Mouse (Mus musculus) megakaryocyte progenitor cell, adult 5-6 weeks (primary cell): ENCODE measurements at regions not wholly inside any gene's neighbourhood (a gene's known extent, or its start where the extent isn't known, plus 50 kb on each side); places are given as distances from the start of the nearest gene placed in this dataset.
A peak's percentile ranks its signal among the peaks of the same experiment; 100 is the strongest.

Source experiments
- ATAC-seq: replicated peaks from 2 replicates; pipeline ENCODE4 v1.8.0; 2016; ENCODE audit warnings: mild to moderate bottlenecking, moderate TSS enrichment, inconsistent platforms; ENCODE audit not compliant: poor library complexity

GRCm38 (mm10) chr1:98268853-98269252 lies 152.1 kb upstream of the Slco6d1 start:
- ATAC-seq, result no peak

- no peak for ATAC-seq
These were observed 150.7 kb upstream of the Slco6d1 start for GRCm38 (mm10) chr1:98270212-98270611.

DNA sequence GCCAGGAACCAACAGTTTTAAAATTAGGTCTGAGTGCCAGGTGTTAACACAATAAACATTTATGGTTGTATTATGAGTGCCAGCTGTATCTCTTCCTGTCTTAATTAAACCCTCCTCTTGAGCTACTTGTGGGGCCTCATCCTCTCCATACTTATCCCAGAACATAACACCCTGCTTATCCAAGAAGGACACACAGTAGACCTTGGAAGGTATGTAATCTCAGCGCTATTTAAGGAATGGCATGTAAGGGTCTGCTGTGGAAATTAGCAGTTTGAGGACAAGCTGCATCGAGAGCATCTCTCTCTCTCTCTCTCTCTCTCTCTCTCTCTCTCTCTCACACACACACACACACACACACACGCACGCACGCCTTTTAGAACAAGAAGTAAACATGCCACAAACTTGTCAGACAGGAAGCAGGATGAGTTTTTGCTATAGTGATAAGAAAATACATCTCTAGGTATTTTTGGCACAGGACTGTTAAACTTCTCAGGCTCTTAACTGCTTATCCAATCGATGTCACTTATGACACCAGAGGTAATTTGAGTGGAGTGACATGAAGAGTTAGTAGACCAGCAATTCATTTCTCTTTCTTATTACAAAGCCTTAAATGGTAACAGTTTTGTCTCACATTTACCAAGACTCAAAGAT lies 146.8 kb upstream of the Slco6d1 start:
- ATAC-seq, result no peak

DNA sequence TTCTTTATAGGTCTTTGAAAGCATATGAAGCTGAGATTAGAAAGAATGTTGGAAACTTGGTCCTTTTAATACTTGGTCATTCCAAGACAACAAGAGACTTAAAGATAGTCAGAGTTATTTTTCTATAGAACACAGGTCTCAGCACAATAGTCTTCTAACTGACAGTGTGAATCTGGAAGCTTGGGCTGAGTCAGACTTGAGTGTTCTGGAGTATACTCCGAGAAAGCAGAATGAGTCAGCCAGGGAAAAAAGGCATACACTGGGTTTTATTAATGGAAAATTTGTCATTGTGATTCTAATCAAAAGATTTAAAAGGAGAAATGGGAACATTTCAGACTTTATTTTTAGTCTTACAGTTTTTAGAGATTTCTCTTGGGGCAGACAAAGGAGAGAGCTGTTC lies 145.4 kb upstream of the Slco6d1 start:
- no peak for ATAC-seq

DNA sequence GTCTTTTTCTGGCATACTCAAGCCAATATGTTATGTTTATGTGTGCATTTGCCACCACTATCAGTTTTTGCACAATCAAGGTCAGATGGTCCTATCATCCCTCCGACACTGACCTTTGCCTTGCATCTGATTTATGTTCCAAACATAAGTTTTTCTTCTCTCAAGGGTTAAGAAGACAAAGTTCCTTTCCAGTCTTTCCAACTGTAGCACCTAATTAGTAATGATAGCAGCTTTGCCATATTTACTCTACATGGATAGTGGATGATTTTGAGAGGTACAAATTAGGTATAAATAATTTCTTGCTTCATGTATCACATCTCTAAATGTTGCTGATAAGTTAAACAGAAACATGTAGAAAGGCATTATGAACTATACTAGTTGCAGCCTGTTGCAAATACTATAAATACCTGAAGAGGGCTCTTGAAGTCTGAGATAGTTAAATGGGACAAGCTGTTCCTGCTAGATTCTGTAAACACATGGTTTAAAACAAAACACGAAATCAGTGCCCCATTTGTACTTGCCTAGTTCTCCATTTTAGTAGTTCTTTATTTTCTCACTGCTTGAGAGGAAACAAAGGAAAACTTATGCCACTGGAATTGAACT lies 141.4 kb upstream of the Slco6d1 start:
- no peak for ATAC-seq

DNA sequence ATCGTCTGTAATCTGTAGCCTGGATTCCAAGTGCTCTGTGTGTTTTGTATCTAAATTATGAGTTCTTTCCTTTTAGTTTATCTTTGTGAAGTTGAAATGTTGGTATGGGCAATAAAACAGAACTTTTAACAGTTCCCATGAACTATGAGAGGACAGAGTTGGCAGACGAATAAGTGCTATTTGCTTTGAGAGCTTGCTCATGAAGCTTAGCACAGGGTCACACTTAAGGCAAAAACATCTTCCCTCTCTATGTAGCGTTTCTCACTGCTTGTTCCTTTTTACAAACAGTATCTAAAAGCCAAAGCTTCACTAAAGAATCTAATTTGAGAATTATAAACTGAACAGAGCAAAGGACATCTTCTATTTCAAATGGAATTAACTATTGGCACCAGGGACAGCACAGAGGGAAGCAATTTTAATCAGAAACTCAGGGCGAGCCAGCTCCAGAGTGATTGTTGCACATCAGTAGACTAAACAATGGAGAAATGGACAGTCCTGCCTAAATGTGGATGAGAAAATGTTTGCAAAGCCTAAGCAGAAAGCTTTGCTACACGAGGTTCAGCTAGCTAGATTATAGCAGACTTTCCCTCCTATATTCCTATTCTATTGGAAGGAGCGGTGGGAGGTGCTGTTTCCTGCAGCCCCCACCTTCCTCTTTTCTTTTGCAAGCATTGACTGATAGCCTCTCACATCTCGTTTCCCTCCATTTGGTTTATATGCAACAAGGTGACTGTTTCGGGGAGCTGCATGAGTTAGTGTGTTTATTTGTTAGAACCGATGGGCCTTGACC lies 140.5 kb upstream of the Slco6d1 start:
- no peak for ATAC-seq

DNA sequence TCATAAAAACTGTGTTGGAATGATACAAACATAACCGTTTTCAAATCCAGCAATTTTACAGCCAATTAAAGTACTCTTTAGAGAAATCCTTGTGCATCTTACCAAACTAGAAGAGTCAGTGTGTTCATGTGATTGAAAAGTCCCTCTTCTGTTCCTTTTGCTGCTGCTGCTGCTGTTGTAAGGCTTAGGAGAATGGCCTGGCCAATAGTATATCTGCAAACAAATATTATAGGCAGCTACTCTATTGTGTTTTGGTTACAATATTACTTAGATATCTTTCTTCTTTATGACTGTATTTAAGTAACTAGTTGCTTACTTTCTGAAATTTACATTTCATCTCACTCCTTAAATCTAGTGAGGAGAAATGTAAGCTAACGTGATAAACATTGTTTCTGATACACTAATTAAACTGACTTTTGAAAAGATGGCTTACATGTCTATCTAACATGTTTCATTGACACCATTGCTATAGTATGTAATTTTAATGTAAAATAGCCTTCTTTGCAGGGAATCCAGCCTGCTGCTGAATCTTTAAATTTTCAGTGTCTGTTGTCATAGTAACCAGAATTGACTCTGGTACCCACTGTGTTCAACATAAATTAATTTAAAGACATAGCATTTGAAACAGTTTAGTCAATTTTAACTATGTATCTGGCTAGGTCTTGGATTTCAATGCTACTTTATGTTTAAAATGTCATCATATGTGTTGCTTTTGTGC lies 139.7 kb upstream of the Slco6d1 start:
- no peak for ATAC-seq

DNA sequence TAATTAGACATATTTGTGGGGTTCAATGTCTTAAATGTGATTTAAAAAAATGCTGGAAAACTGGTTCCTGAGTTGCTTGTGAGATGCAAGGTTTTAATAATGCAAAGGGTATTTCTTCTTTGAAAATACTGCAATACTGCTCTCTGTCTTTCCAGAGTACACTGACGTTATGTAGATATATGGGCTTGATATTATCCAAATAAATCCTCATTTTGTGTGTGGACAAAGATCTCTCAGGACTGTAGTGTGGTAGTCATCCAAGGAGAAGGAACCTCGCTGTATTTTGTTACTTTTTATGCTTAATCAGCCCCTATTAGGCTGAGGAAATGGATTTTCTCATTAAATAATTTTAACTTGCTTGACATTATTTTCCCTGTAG lies 139.2 kb upstream of the Slco6d1 start:
- ATAC-seq, result no peak

- ATAC-seq, result no peak
These were observed 117.8 kb upstream of the Slco6d1 start for GRCm38 (mm10) chr1:98303166-98303565.

DNA sequence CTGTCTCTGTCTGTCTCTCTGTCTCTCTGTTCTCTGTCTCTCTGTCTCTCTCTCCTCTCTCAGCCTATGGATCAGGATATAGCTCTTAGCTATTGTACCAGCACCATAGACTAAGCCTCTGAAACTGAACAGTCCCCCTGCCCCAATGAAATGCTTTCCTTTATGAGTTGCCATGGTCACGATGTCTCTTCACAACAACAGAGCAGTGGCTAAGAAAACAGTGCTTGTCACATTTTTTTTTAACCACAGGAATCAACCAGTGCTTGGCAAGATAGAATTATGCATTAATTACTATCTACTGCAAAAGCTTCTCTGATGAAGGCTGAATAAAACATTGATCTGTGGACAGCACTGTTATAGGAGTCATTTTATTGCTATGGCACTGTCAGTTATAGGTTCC lies 114.6 kb upstream of the Slco6d1 start:
- ATAC-seq, result no peak

DNA sequence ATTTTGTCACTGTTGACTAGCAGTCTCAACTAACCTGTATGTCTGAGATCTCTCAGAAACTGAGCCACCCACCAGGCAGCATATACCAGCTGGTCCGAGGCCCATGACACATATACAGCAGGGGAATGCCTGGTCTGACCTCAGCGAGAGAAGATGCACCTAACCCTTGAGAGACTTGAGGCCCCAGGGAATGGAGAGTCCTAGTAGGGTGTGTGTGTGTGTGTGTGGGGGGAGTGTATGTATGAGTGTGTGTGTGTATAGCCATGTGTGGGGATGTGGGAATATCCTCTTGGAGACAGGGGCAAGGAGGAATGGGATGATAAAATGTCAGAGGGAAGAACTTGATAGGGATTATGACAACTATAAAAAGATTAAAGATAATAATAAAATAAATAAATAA lies 113.4 kb upstream of the Slco6d1 start:
- ATAC-seq, result no peak

DNA sequence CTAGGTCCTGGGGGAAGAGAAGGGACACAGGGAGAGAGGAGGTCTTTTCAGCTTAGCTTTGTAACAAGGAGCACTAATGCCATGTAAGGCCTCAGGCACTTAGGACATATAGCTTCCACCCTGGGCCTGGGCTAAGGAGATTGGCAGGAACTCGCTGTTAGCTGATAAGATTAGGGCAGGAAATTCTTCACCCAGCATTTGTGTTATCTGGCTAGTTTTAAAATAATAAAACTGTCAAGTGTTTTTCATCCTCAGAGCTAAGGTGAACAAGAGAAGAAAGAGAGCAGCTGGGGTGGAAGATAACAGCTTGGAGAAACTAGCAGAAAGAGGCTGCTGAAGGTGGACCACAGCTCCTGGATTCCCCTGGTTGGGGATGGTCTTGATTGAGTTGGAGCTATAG lies 111.0 kb upstream of the Slco6d1 start:
- ATAC-seq, result no peak

- ATAC-seq, result peak; percentile 50
These were observed 70.8 kb upstream of the Slco6d1 start for GRCm38 (mm10) chr1:98350095-98350549.

DNA sequence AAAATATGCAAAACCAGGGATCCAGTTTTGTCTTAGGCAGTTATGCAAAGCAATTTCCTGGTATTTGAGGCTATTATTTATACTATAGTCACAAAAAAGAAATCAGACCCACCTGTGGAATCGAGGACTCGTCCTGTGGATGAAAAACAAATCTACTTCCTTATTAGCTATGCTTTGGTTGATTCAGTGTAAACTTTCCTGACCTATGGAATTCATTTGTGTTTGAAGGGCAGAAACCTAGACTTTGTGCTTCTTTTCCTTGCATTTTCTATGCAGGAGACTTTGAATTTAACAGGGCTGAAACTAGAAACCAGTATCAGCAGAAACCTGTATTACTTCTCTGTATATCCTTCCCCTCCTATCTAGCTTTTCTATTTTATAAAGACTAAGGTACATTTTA lies 70.2 kb upstream of the Slco6d1 start:
- ATAC-seq, result no peak

- no peak for ATAC-seq
These were observed 69.4 kb upstream of the Slco6d1 start for GRCm38 (mm10) chr1:98351530-98351929.
